Mouse (Mus musculus): ENCODE results near the gene Zfp157. TPM values are rescaled to one million over a fixed set of nuclear protein-coding genes. Genes with fewer than 3 reads are reported as not detected.
"Not testable (repeated sequence)": the region's sequence is repeated elsewhere in the genome, so short reads cannot be mapped to it uniquely, and the experiment has no call there.

Gene Zfp157
- polyA plus RNA-seq (2012; rRNA removed) (1.3 and 1.9 TPM in 2 replicates), polyA plus RNA-seq (2014; fragmentation: Nextera tagmentation; extraction: Ambion mirVana) (2.5 and 4.6 TPM in 2 replicates)

DNA sequence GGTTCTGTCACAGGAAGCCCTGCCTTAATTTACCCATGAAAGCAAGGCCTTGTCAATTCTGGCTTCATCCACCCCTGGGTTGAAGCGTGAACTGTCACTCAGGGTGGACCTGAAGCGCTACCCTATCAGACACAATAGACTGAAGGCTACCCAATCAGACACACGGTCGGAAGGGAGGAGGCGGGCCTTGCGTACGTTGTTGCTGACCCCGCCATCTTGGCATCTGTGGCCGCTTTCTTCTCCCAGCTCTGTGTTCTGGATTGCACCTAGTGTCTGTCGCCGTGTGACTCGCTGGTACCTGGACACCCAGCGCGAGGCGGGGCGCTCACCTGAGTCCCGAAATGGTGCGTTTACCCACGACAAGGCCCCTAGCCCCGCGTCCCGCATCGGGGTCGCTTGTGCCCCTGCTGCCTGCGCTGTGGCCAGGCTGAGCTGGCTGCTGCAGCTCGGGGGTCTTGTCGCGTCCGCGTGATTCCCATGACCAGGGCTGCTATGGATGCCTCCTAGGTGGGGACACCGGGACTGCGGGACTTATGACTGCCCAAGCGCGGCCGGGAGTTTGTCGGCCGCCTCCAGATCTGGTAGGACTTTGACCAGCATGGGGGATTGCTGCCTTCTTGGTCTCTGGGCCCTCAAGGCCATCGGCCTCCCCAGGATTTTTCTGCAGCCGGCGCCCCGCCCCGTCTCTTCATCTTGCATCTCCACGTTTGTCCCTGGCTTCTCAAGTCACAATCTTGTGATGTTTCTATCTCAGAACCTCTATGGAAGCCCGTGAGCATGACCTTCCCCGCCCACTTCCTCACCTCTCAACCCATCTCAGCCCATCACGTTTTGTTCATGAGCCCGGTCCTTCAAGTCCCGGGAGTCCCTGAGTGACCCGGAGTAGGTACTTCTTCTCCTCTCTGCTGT is at the start of gene Zfp157:
Gene Zfp157, plus strand, starts transcription at position 183 of the 909 bp plus-strand sequence.
- no peak for TF ChIP-seq CTCF (IDR thresholded peaks at IDR 0.05; ENCODE audit: low read depth)
- no peak for TF ChIP-seq EP300 (IDR thresholded peaks at IDR 0.05; ENCODE audit: low read depth)
- peak within 1 kb of the TSS; percentile 66 for H3K9ac ChIP-seq (replicated peaks)
- no peaks in the 10 kb centered on the region for H3K27me3 ChIP-seq (ENCODE audit: control insufficient read depth, insufficient read depth, low read length)
- under 1% methylated on average over 49 of the region's 49 CpGs for WGBS (ENCODE audit: insufficient replicate concordance)
- ATAC-seq (ENCODE audit: insufficient read depth) (peak; percentile 100), DNase-seq (ENCODE audit: low read depth in 3 of 3, low spot score in 3 of 3) (peak; percentile 80 to 84 (median 82))
- H3K27ac ChIP-seq: no peak within 1 kb of the TSS
- H3K4me1 ChIP-seq (replicated peaks; ENCODE audit: control insufficient read depth in 2 of 2, insufficient read depth in 2 of 2, low read length in 1 of 2): peaks cover 6 to 7% of the 10 kb centered on the region in 2 experiments
- H3K4me3 ChIP-seq (ENCODE audit: insufficient read depth in 1 of 2, low read depth in 2 of 2, low read length in 2 of 2): peak within 1 kb of the TSS; percentile 72 to 82
- peak within 1 kb of the TSS; percentile 77 for H3K4me2 ChIP-seq (ENCODE audit: low read depth)
- H3K9me3 ChIP-seq (ENCODE audit: control insufficient read depth, low read length): no peaks in the 10 kb centered on the region
- no peaks in the 10 kb centered on the region for H3K36me3 ChIP-seq (replicated peaks; ENCODE audit: control insufficient read depth, insufficient read depth, low read depth)

DNA sequence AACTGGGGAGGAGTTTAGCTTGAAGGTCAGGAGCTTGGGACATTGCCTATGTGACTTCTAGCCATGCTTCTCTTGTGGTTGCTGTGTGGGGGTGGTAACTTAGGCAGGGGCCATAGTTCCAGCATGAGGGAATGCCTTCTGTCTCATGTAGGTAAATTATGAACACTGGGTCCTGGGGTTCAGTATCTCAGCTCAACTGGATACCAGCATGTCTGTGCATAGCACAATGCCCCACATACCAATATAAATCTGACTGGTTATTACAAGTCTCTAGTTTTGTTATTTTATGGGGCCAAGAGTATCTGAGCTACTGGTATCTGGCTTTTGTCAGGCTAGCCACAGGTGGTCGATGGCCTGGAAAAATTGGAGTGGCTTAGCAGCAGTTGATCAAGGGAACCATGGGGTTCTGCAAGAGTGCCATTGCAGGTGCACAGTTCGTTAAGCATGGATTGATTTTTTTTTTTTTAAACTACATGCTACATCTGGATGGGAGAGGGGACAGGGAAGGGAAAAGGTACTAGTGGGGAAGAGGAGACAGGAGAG is 43.4 kb upstream of the Zfp157 start:
- DNase-seq (ENCODE audit: low read depth in 3 of 3, low spot score in 3 of 3): no peak
- H3K9me3 ChIP-seq (ENCODE audit: control insufficient read depth, low read length): no peaks in the 10 kb centered on the region
- no peak overlapping the region for H3K4me2 ChIP-seq (ENCODE audit: low read depth)
- ATAC-seq (ENCODE audit: insufficient read depth): no peak
- 40% methylated on average over 2 of the region's 2 CpGs for WGBS (ENCODE audit: insufficient replicate concordance)
- H3K9ac ChIP-seq (replicated peaks): no peak overlapping the region
- no peaks in the 10 kb centered on the region for H3K27me3 ChIP-seq (ENCODE audit: control insufficient read depth, insufficient read depth, low read length)
- no peak overlapping the region for H3K4me3 ChIP-seq (ENCODE audit: insufficient read depth in 1 of 2, low read depth in 2 of 2, low read length in 2 of 2)
- no peaks in the 10 kb centered on the region for H3K4me1 ChIP-seq (replicated peaks; ENCODE audit: control insufficient read depth in 2 of 2, insufficient read depth in 2 of 2, low read length in 1 of 2)
- no peaks in the 10 kb centered on the region for H3K36me3 ChIP-seq (replicated peaks; ENCODE audit: control insufficient read depth, insufficient read depth, low read depth)
- no peak for TF ChIP-seq CTCF (IDR thresholded peaks at IDR 0.05; ENCODE audit: low read depth)
- TF ChIP-seq EP300 (IDR thresholded peaks at IDR 0.05; ENCODE audit: low read depth): no peak
- no peak overlapping the region for H3K27ac ChIP-seq

DNA sequence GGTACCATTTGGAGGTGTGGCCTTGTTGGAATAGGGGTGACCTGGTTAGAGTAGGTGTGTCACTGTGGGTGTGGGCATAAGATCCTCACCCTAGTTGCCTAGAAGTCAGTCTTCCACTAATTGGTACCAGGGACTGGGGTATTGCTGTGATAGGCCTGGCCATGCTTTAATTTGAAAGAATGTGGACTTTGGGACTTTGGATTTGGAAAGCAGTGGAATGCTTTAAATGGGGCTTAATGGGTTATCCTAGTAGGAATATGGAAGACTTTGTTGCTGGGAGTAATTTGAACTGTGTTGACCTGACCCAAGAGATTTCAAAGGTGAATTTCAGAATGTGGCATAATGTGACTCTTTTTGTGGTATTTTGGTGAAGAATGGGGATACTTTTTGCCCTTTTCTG is 40.8 kb upstream of the Zfp157 start:
- not testable (repeated sequence) for H3K4me2 ChIP-seq (ENCODE audit: low read depth); H3K27ac ChIP-seq; DNase-seq (ENCODE audit: low read depth in 3 of 3, low spot score in 3 of 3); H3K36me3 ChIP-seq (replicated peaks; ENCODE audit: control insufficient read depth, insufficient read depth, low read depth); H3K9ac ChIP-seq (replicated peaks); H3K9me3 ChIP-seq (ENCODE audit: control insufficient read depth, low read length); H3K27me3 ChIP-seq (ENCODE audit: control insufficient read depth, insufficient read depth, low read length); ATAC-seq (ENCODE audit: insufficient read depth); H3K4me1 ChIP-seq (replicated peaks; ENCODE audit: control insufficient read depth in 2 of 2, insufficient read depth in 2 of 2, low read length in 1 of 2); H3K4me3 ChIP-seq (ENCODE audit: insufficient read depth in 1 of 2, low read depth in 2 of 2, low read length in 2 of 2)

DNA sequence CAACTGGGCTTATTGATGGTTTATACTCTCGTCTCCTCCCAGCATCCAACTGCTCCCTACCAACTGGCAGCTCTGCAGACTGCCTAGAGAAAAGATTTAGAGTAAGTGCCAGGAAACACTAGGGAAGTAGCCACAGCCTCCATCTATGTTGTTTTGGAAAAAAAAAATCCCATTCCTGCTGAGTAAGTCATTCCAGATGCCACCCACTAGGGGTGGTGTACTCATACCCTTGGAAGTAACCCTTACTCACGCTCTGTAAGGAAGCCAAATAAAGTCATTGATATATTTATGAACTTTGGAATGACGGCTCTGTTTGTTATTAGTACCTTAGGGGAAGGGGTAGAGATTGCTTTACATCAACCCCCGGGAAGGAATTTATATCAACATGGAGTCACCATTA is 17.1 kb downstream of the Zfp157 start:
- H3K9me3 ChIP-seq (ENCODE audit: control insufficient read depth, low read length): peaks cover 13% of the 10 kb centered on the region; the same call in 1 of the 2 replicates
- ATAC-seq (ENCODE audit: insufficient read depth): no peak
- H3K27me3 ChIP-seq (ENCODE audit: control insufficient read depth, insufficient read depth, low read length): no peaks in the 10 kb centered on the region
- H3K4me2 ChIP-seq (ENCODE audit: low read depth): no peak overlapping the region
- H3K36me3 ChIP-seq (replicated peaks; ENCODE audit: control insufficient read depth, insufficient read depth, low read depth): peaks cover 28% of the 10 kb centered on the region
- H3K27ac ChIP-seq: no peak overlapping the region
- H3K4me1 ChIP-seq (replicated peaks; ENCODE audit: control insufficient read depth in 2 of 2, insufficient read depth in 2 of 2, low read length in 1 of 2): no peaks in the 10 kb centered on the region
- H3K9ac ChIP-seq (replicated peaks): no peak overlapping the region
- DNase-seq (ENCODE audit: low read depth in 3 of 3, low spot score in 3 of 3): no peak
- 67% methylated on average over 4 of the region's 4 CpGs for WGBS (ENCODE audit: insufficient replicate concordance)
- TF ChIP-seq CTCF (IDR thresholded peaks at IDR 0.05; ENCODE audit: low read depth): no peak
- no peak for TF ChIP-seq EP300 (IDR thresholded peaks at IDR 0.05; ENCODE audit: low read depth)
- no peak overlapping the region for H3K4me3 ChIP-seq (ENCODE audit: insufficient read depth in 1 of 2, low read depth in 2 of 2, low read length in 2 of 2)

DNA sequence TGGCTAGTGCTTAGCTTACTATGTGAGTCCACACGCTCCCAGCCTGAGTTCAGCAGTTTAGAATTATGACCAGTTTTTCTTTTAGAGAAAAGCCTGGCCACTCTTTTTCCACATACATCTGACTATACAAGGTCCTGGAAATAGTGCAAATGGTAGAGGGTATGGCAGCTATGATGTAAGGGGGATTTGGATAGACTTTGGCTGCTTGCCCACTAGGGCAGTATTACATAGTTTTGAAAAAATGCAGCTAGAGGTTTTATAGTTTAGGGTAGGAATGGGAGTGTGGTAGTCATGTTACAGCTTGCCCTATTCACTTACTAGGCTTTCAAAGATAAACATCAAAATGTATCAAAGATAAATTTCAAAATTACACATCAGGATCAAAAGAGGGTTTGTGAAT is 17.8 kb downstream of the Zfp157 start:
- WGBS (ENCODE audit: insufficient replicate concordance): 89% methylated on average over 1 of the region's 1 CpGs

More for the DNA sequence above, 17.8 kb downstream of the Zfp157 start:
- Histone ChIP-seq H3K4me1 (replicated peaks; ENCODE audit: control insufficient read depth in 2 of 2, insufficient read depth in 2 of 2, low read length in 1 of 2) (no peaks in the 10 kb centered on the region), H3K27me3 (ENCODE audit: control insufficient read depth, insufficient read depth, low read length) (no peaks in the 10 kb centered on the region), H3K9me3 (ENCODE audit: control insufficient read depth, low read length) (peaks cover 13% of the 10 kb centered on the region; the same call in 1 of the 2 replicates), H3K4me3 (ENCODE audit: insufficient read depth in 1 of 2, low read depth in 2 of 2, low read length in 2 of 2) (no peak overlapping the region), H3K36me3 (replicated peaks; ENCODE audit: control insufficient read depth, insufficient read depth, low read depth) (peaks cover 28% of the 10 kb centered on the region), H3K9ac (replicated peaks) (no peak overlapping the region), H3K27ac (no peak overlapping the region), H3K4me2 (ENCODE audit: low read depth) (no peak overlapping the region)
- DNase-seq (ENCODE audit: low read depth in 3 of 3, low spot score in 3 of 3) (no peak), ATAC-seq (ENCODE audit: insufficient read depth) (no peak)
- TF ChIP-seq CTCF (IDR thresholded peaks at IDR 0.05; ENCODE audit: low read depth) (no peak), EP300 (IDR thresholded peaks at IDR 0.05; ENCODE audit: low read depth) (no peak)
